Mouse (Mus musculus) layer of hippocampus, adult 2 months (tissue): Measurements from ENCODE around the gene Dtx2. TPM values are rescaled to one million over a fixed set of nuclear protein-coding genes. Genes with fewer than 3 reads are reported as not detected.

Source experiments
- DNase-seq, 2 experiments: peaks; one replicate each; pipeline ENCODE4 v3.0.0; 2022; ENCODE audit warnings: low spot score in 2 of 2
- H3K27ac ChIP-seq: fragments of 200-600 bp; 2 replicates; pipeline ENCODE4 v1.8.1; 2022
- H3K4me3 ChIP-seq: fragments of 200-600 bp; 2 replicates; pipeline ENCODE4 v1.8.1; 2022; ENCODE audit warnings: mild to moderate bottlenecking
- CTCF ChIP-seq: fragments of 200-600 bp; conservative IDR thresholded peaks from 2 replicates; pipeline ENCODE4 v1.8.1; 2022; ENCODE audit warnings: antibody characterized with exemption, mild to moderate bottlenecking, moderate library complexity
- long read RNA-seq, 2 experiments: library from polyadenylated mRNA; stranded (forward); transcript quantifications; one replicate each; pipeline ENCODE4 v2.0.0; 2021; ENCODE audit warnings: borderline mapping rate in 2 of 2
- total RNA-seq, 2 experiments: library from RNA; stranded (reverse); gene quantifications; 2 replicates each; pipeline ENCODE4 v1.2.3; 2021

Dtx2 gene
- total RNA-seq, result 1 to 10 TPM; 8.0 to 8.3 TPM
- long read RNA-seq, experiment 1, partial matches to known transcripts, result 0 of 5 reads
- long read RNA-seq, experiment 1, other reads (novel, unspliced or antisense), result 0 of 5 reads
- long read RNA-seq, experiment 2, transcript Dtx2-204 (10 exons, 2,493 nt), result major isoform, 8 of 10 reads
- long read RNA-seq, experiment 2, partial matches to known transcripts, result 2 of 10 reads
- long read RNA-seq, experiment 2, other reads (novel, unspliced or antisense), result 0 of 10 reads

DNA sequence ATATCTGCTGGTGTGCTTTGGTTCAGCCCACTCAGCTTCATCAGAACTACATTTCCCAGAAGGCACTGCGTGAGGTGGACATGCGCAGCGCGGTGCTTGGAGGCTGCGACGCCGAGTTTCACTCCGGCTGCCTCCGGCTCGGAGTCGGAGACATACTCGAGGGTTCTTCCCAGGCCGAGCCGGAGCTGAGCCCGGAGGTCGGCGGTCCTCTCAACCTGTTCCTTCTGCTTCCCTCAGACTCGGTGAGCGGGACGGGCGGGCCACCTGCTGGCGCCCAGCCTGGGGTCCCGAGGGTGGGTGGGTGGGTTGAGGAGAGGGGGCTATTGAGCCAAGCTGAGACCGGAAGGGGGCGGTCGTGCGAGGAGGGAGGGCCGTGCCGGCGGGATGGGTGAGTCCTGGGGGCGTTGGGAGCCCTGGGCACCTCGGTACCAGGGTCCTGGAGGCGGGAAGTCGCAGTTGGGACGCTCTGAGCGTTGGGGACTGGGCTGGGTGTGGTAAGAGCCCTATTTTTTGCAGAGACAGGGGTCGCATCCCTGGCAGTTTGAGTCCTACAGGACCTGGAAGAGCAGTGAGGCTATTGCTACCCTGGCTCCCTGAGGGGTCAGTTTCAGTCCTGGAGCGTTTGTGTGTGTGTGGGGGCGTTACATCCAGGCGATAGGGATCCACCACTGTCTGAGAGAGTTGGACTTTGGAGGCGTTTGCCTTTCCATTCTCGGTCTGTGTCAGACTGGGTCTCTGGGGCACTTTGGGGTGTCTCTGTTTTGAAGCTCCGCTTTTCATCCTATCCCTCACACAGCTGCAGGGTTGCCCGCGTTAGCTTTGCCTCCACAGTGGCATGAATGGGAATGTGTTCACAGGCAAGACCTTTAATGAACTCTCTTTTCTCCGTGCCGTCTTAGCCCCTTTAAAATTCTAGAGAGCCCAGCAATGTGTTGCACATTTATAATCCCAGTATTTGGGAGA lies at the start of gene Dtx2:
TSS of gene Dtx2 (plus strand) at position 76 of the 963 bp plus-strand sequence.
- Histone ChIP-seq H3K27ac (peak within 1 kb of the TSS; percentile 96), H3K4me3 (peak within 1 kb of the TSS; percentile 70)
- DNase-seq, result peak; percentile 92 to 93
- TF ChIP-seq CTCF, result peak; percentile 69

DNA sequence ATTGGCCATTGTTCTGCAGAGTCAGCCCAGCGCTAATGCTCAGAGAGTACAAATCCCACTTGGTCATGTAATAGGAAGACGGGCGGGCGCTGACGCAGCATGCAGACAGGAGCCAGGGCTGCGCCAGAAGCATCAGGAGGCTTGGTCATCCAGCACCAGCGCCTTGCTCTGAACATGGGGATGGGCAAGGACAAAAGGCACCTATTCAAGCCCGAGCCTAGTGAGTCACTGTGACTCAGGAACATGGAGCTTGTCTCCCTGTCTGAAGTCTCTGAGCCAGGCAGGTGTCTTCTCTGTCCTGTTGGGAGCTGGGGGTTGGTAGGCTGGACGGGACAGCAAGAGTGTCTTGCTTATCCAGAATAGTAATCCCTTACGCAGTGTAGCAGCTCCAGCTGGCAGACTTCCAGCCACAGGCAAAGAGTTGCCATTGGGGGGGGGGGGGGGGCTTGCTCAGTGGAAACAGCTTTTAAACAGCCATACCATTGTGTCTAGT lies 48.6 kb upstream of the Dtx2 start:
- no peak for DNase-seq
- no peak overlapping the region for H3K27ac ChIP-seq
- TF ChIP-seq CTCF, result no peak
- H3K4me3 ChIP-seq, result no peak overlapping the region

DNA sequence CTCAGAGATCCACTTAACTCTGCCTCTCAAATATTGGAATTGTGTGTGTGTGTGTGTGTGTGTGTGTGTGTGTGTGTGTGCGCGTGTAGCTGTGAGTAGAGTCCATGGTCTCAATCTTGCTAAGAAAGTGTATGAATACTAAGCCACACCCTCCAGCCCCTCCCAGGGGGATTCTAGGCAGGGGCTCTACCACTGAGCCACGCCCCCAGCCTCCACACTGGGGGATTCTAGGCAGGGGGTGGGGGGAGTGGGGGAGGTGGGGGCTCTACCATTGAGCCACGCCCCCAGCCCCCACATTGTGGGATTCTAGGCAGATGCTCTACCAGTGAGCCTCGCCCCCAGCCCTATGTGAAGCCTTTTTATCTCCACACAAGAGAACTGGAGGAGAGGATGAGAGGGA lies 48.0 kb upstream of the Dtx2 start:
- DNase-seq, result no peak
- no peak for TF ChIP-seq CTCF
- Histone ChIP-seq H3K27ac (no peak overlapping the region), H3K4me3 (no peak overlapping the region)

DNA sequence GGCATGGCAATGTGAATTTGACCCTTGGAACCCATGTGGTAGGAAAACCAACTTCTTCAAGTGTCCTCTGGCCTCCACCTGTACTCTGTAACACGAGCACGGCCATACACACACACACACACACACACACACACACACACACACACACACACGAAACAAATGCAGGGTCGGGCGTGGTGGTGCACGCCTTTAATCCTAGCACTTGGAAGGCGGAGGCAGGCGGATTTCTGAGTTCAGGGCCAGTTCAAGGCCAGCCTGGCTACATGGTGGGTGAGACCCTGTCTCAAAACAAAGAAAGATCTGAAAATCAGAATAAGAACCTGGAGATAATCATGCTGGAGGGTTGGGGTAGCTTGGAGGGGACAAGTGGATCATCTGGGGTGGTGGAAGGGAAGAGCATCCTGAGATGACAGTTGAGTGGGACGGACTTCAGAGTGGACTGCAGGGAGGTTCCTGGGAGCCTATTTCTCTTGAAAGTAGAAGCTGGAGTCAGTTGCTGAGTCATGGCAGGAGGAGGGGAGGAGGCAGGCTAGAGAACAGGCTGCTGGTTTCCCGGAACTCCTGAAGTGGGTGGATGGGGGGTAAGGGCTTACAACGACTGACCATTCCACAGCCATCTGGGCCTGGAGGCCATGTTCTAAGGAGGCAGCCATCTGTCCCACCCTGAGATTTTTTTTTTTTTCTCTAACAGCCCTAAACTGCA lies 43.7 kb upstream of the Dtx2 start:
- no peak overlapping the region for H3K4me3 ChIP-seq
- no peak for TF ChIP-seq CTCF
- DNase-seq, result no peak
- no peak overlapping the region for H3K27ac ChIP-seq

DNA sequence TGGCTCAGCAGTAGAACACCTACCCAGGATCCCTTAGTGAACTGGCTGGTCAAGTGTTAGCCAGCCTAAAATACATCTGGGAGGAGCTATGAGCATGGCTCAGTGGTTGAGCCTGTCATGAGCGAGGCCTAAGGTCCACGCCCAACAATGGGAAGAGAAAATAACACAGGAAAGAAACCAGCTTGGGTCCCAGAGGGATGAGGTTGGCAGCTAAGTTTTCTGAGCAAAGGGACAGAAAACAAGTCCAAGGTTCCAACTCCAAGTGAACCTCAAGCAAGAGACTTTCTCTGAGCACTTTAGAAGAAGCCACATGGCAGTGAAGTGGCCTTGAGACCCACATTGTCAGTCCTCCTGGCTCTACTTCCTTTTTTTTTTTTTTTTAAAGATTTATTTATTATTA lies 42.9 kb upstream of the Dtx2 start:
- TF ChIP-seq CTCF, result no peak
- H3K4me3 ChIP-seq, result no peak overlapping the region
- no peak overlapping the region for H3K27ac ChIP-seq
- DNase-seq, result no peak

DNA sequence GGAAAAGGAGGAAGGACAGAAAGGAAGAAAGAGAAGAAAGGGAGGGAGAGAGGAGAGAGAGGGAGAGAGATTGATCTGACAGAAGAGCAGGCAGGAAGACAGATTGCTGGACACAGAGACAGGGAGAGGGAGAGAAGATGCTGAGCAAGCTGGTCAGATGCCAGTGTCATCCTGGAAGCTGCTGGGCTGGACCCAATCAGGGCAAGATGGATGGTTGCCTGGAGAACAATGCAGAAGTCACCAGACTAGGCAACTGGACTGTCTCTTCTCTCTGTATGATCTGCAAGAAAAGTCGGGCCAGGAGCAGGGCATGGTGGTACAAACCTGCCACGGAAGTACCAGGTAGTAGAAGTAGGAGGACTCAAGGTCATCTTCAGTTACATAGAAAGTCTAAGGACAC lies 41.8 kb upstream of the Dtx2 start:
- H3K4me3 ChIP-seq, result no peak overlapping the region
- DNase-seq, result no peak
- no peak for TF ChIP-seq CTCF
- H3K27ac ChIP-seq, result no peak overlapping the region

DNA sequence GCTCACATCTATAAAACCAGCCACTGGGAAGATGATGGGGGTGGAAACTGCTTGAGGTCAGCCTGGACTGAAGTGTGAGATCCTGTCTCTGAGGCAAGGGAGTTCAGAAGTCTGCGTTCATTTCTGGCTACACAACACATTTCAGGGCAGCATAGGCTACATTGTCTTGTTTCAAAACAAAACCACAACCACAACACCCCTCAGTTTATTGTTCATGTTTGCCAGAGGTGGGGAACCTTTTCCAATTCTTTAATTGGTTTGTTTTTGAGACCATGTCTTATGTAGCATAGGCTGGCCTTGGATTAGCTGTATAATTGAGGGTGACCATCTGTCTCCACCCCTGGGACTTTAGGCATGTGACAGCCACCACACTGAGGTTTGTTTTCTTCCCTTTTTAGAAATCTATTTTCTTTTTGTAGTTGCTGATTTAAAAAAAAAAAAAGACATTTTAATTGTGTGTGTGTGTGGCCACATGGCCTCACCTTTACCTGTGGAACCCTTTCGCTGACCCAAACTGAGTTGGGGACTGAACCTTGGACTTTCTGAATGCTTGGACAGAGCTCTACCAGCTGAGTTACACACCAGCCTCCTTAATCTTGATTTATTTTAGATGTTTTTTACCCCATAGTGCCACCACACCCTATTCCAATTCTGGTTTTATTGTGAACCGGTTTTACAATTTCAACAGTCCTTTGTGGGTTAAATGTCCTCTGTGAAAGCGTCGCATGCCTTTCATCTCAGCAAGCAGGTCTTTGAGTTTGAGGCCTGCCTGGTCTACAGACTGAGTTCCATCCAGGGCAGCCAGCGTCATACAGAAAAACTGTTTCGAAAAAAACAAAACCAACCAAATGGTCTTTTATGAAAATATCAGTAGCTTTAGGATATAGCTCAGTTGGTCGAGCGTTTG lies 38.0 kb upstream of the Dtx2 start:
- no peak for DNase-seq
- Histone ChIP-seq H3K4me3 (peak overlapping the region; percentile 54), H3K27ac (peak overlapping the region; percentile 92)
- no peak for TF ChIP-seq CTCF

DNA sequence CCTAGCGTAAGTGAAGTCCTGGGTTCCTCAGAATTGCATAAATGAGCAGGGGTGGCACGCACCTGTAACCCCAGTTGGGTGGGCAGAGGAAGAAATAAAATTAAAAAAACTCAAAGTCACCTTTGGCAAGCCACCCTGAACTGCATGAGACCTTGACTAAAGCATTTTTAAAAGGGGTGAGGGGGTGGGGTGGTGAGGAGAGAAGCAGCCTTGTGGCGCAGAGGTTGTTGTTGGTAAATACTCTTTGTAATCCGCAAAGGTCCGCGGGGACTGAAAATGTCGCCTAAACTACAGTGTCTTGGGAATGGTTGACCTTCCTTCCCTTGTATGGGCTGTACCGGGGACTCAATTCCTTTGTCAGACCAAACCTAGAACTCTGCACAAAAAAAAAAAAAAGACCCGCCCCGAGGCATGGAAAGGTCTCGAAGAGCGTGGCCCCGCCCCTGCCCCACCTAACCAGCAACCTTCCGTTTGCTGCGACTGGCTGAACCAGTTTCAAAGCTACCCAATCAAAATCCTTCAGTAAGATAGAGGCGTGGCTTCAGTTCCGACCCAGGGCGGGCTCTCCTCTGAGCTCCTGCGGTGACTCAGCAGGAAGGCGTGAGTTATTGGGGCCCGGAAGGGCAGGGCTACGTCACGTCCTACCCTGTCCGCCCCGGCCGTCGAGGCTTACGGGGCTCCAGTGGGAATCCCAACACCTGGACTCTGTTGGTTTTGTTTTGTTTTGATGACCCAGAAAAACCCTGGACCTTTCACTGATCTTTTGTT lies 37.2 kb upstream of the Dtx2 start:
- peak; percentile 89 to 97 for DNase-seq
- TF ChIP-seq CTCF, result no peak
- Histone ChIP-seq H3K4me3 (peak overlapping the region; percentile 54), H3K27ac (peak overlapping the region; percentile 92)

DNA sequence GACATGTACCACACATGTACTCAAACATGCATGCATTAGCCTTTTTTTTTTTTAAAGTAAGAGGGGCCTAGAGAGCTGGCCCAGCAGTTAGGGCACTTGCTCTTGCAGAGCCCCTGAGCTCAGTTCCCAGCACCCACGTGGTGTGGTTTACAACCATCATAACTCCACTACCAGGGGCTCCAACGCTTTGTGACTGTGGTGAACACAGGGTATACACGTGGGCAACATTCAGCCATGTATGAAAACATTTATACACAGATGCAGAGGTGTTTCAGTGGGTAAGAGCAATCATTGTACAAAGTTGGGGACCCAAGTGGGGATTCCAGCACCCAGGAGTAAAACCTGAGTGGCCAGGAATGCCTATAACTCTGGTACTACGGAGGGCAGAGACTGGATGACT lies 36.2 kb upstream of the Dtx2 start:
- no peak for DNase-seq
- Histone ChIP-seq H3K4me3 (no peak overlapping the region), H3K27ac (peak overlapping the region; percentile 92)
- TF ChIP-seq CTCF, result no peak

DNA sequence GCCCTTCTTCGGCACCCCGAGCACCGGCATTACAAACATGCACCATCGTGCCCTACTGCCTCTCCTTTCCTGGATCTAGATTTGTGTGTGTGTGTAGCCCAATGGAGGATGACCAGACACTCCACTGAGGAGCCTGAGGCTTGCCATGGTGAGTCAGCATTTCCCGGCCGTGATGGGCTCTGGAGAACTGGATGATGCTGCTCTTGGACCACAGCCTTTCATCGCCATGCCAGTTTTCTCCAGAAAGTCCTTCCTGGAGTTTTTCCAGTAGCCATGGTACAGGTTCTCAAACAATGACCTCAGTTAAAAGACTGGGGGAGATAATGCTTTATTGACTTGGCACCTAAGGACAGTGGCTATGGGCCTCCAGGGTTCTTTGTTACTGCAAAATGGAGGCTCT lies 34.7 kb upstream of the Dtx2 start:
- no peak for DNase-seq
- TF ChIP-seq CTCF, result no peak
- no peak overlapping the region for H3K27ac ChIP-seq
- H3K4me3 ChIP-seq, result no peak overlapping the region

DNA sequence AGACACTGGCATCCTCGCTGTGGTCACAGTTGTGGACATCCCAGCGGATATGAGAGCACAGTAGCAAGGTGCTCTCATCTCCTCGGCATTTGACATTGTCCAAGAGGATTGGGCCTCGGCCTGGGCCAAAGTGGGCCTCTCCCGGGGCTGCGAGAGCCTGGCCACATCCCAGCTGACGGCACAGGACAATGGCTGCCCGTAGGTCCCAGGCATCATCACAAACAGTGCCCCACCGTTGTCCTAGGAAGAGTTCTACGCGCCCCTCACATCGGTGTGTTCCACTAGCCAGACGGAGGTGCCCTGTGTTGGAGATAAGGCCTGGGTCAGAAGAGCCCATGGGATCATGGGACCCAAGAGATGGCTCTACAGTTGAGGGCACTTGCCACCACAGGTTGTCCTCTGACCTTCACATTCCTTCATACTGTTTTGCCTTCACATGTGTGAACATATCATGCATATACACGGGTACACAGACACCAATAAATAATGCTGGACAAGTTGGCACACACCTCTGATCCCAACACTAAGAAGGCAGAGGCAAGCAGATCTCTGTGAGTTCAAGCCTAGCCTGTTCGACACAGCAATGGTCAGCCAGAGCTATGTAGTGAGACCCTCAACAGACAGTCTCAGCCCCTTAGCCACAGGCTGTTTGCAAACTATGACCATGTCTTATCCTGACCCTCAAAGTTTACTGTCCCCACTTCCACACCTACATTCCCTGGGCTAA lies 33.5 kb upstream of the Dtx2 start:
- no peak for DNase-seq
- H3K4me3 ChIP-seq, result no peak overlapping the region
- peak overlapping the region; percentile 97; the same call in 1 of the 2 replicates for H3K27ac ChIP-seq
- no peak for TF ChIP-seq CTCF
